8 mouse cellular contexts compared by ENCODE assay signal in the genomic region with DNA sequence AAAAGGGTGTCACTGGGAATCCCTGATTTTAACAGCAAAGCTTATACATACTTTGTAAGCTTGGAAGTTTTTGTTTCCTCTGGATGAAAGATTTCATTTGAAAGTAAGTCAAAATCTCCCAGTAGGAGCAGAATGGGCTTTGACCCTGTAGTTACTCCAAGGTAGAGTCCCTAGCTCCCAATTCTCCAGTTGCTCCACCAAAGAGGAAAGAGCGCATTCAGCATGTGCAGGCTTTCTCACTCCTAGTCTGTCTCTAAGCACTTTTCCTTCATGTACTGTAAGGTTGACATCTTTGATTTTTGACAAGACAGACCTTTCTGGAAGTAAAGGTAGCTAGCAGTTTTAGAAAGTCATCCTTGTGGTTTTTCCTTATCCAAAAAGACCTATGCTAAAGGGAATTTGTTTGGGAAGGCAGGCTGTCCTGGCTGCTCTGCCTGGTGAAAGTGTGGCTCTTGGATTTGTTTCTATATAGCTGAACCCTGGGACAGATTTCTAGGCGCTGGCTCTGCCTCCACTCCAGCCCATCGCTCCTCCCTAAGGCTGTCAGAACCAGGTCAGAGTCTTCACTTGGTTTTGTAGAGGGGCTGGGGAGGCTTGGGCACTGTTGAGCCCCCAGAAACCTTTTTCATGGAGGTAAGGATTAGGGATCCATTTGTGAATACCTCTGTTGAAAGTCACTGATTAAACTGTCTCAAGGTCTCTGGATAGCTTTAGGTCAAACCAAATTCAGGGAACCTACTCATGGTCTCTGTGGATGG. TPM values are rescaled to one million over a fixed set of nuclear protein-coding genes. Genes with fewer than 3 reads are reported as not detected.
A peak's percentile ranks its signal among the peaks of the same experiment; 100 is the strongest.
DNase-seq lines count a peak whose midpoint lies in the region; ATAC-seq and TF ChIP-seq lines count a peak whose summit lies in the region.

No protein-coding gene starts in this region.

- no peaks in the 10 kb centered on the region for H3K9me3 ChIP-seq in lung, embryonic 14.5 days (ENCODE audit: low read depth, low read length)
- no peaks in the 10 kb centered on the region for H3K9me3 ChIP-seq in embryonic facial prominence, embryonic 10.5 days
- no peaks in the 10 kb centered on the region; the same call in 1 of the 2 replicates for H3K9me3 ChIP-seq in hindbrain, embryonic 11.5 days (ENCODE audit: control insufficient read depth, low read length)

- WGBS in lung, embryonic 14.5 days, result 57% methylated on average over 3 of the region's 3 CpGs
- WGBS in embryonic facial prominence, embryonic 10.5 days, result 88% methylated on average over 3 of the region's 3 CpGs
- WGBS in hindbrain, embryonic 11.5 days, result 94% methylated on average over 3 of the region's 3 CpGs
- 84% methylated on average over 3 of the region's 3 CpGs for WGBS in macrophage (ENCODE audit: missing documents)

- peak overlapping the region; percentile 17; the same call in 1 of the 2 replicates for H3K4me3 ChIP-seq in lung, embryonic 14.5 days (ENCODE audit: low read depth, low read length)
- H3K4me3 ChIP-seq in embryonic facial prominence, embryonic 10.5 days, result peak overlapping the region; percentile 33; the same call in 1 of the 2 replicates
- 0 out of 2 replicates have a peak overlapping the region, but pooled peaks have one; percentile 4 for H3K4me3 ChIP-seq in hindbrain, embryonic 11.5 days (ENCODE audit: low read depth, low read length)
- no peak overlapping the region for H3K4me3 ChIP-seq in macrophage (ENCODE audit: inconsistent target)

- H3K9ac ChIP-seq in lung, embryonic 14.5 days, result peak overlapping the region; percentile 33
- peak overlapping the region; percentile 1; the same call in 1 of the 2 replicates for H3K9ac ChIP-seq in hindbrain, embryonic 11.5 days (ENCODE audit: low read depth, low read length)

- TF ChIP-seq CTCF in lung, embryonic 14.5 days (IDR thresholded peaks at IDR 0.05; ENCODE audit: low read depth), result no peak

- H3K27ac ChIP-seq in lung, embryonic 14.5 days (ENCODE audit: low read depth), result peak overlapping the region; percentile 100
- peak overlapping the region; percentile 40 for H3K27ac ChIP-seq in embryonic facial prominence, embryonic 10.5 days (replicated peaks)
- peak overlapping the region; percentile 33; the same call in 1 of the 2 replicates for H3K27ac ChIP-seq in hindbrain, embryonic 11.5 days (ENCODE audit: low read depth, low read length)
- H3K27ac ChIP-seq in macrophage, result peak overlapping the region; percentile 98

- peak; percentile 29 for DNase-seq in lung, embryonic 14.5 days
- DNase-seq in lung, postnatal 36 days, result no peak
- no peak for DNase-seq in embryonic facial prominence, embryonic 10.5 days (ENCODE audit: low spot score)
- no peak for DNase-seq in hindbrain, embryonic 11.5 days (ENCODE audit: low spot score)
- DNase-seq in urinary bladder, postnatal 14 days (ENCODE audit: low spot score), result no peak
- no peak for DNase-seq in T-cell, adult 2 months (ENCODE audit: low spot score)
- no peak for DNase-seq in right cerebral cortex, adult 2 months (ENCODE audit: low spot score in 2 of 2)

- no peak for ATAC-seq in lung, embryonic 14.5 days (ENCODE audit: insufficient read depth)
- no peak for ATAC-seq in hindbrain, embryonic 11.5 days (ENCODE audit: low FRiP score)

- H3K27me3 ChIP-seq in lung, embryonic 14.5 days (ENCODE audit: insufficient read depth, low read length), result no peaks in the 10 kb centered on the region
- H3K27me3 ChIP-seq in embryonic facial prominence, embryonic 10.5 days (replicated peaks; ENCODE audit: low read depth, poor library complexity, severe bottlenecking), result no peaks in the 10 kb centered on the region
- H3K27me3 ChIP-seq in hindbrain, embryonic 11.5 days (ENCODE audit: control insufficient read depth, insufficient read depth, low read length), result no peaks in the 10 kb centered on the region

- peak overlapping the region; percentile 99 for H3K4me2 ChIP-seq in lung, embryonic 14.5 days
- H3K4me2 ChIP-seq in hindbrain, embryonic 11.5 days (replicated peaks; ENCODE audit: low read depth, low read length), result no peak overlapping the region; the same call in 1 of the 2 replicates

- H3K79me2 ChIP-seq in macrophage (ENCODE audit: inconsistent target), result peaks cover 70% of the 10 kb centered on the region

- peaks cover 25% of the 10 kb centered on the region for H3K4me1 ChIP-seq in lung, embryonic 14.5 days (ENCODE audit: insufficient read depth)
- peaks cover 34% of the 10 kb centered on the region for H3K4me1 ChIP-seq in embryonic facial prominence, embryonic 10.5 days
- peaks cover 6% of the 10 kb centered on the region; the same call in 1 of the 2 replicates for H3K4me1 ChIP-seq in hindbrain, embryonic 11.5 days (replicated peaks; ENCODE audit: control insufficient read depth, insufficient read depth, low read length)

- H3K36me3 ChIP-seq in lung, embryonic 14.5 days (ENCODE audit: insufficient read depth), result peaks cover 16% of the 10 kb centered on the region; the same call in 1 of the 2 replicates
- peaks cover 48% of the 10 kb centered on the region for H3K36me3 ChIP-seq in embryonic facial prominence, embryonic 10.5 days (replicated peaks)
- no peaks in the 10 kb centered on the region; the same call in 1 of the 2 replicates for H3K36me3 ChIP-seq in hindbrain, embryonic 11.5 days (ENCODE audit: control insufficient read depth, insufficient read depth, low read length)
- H3K36me3 ChIP-seq in macrophage (ENCODE audit: inconsistent target), result no peaks in the 10 kb centered on the region

RNA-seq across cellular contexts. Expression of a gene that starts 3.8 kb away (rescaled TPM):
- polyA plus RNA-seq in lung, embryonic 14.5 days (2014; fragmentation: Nextera tagmentation; extraction: Ambion mirVana), result 18.7 and 19.0 TPM in 2 replicates
- 20.5 and 22.2 TPM in 2 replicates for polyA plus RNA-seq in embryonic facial prominence, embryonic 10.5 days (2016; fragmentation: Nextera tagmentation; extraction: Ambion mirVana)
- polyA plus RNA-seq in hindbrain, embryonic 11.5 days (2014; fragmentation: Nextera tagmentation; extraction: Ambion mirVana), result 15.7 and 20.7 TPM in 2 replicates
- 100 to 1,000 TPM in 2 of 26 experiments, 10 to 100 TPM in 24; 40.1 to 107 (median 74.8) TPM for total RNA-seq in macrophage (2018; cell fraction: chromatin; rRNA removed)
- total RNA-seq in macrophage (2018; cell fraction: cytosol; rRNA removed), result 10 to 100 TPM; 18.6 to 45.7 (median 30.8) TPM
- 10 to 100 TPM; 34.2 to 77.9 (median 51.1) TPM for total RNA-seq in macrophage (2018; cell fraction: nucleus; rRNA removed)
- polyA plus RNA-seq in macrophage (2018), result 23.8 to 26.3 TPM (median 25.4 TPM) in 3 replicates

RNA-seq across cellular contexts. Expression of a gene that starts 16.9 kb away (rescaled TPM):
- polyA plus RNA-seq in lung, embryonic 14.5 days (2014; fragmentation: Nextera tagmentation; extraction: Ambion mirVana), result 356 and 365 TPM in 2 replicates
- polyA plus RNA-seq in embryonic facial prominence, embryonic 10.5 days (2016; fragmentation: Nextera tagmentation; extraction: Ambion mirVana), result 479 and 497 TPM in 2 replicates
- polyA plus RNA-seq in hindbrain, embryonic 11.5 days (2014; fragmentation: Nextera tagmentation; extraction: Ambion mirVana), result 339 and 377 TPM in 2 replicates
- total RNA-seq in macrophage (2018; cell fraction: chromatin; rRNA removed), result 10 to 100 TPM in 24 of 26 experiments, 1 to 10 TPM in 2; 7.7 to 58.2 (median 29.0) TPM
- total RNA-seq in macrophage (2018; cell fraction: cytosol; rRNA removed), result 10 to 100 TPM; 42.3 to 78.0 (median 54.8) TPM
- total RNA-seq in macrophage (2018; cell fraction: nucleus; rRNA removed), result 10 to 100 TPM; 18.5 to 56.7 (median 31.3) TPM
- 50.0 to 88.6 TPM (median 68.1 TPM) in 3 replicates for polyA plus RNA-seq in macrophage (2018)

RNA-seq across cellular contexts. Expression of a gene that starts 48.1 kb away (rescaled TPM):
- polyA plus RNA-seq in lung, embryonic 14.5 days (2014; fragmentation: Nextera tagmentation; extraction: Ambion mirVana), result 40.4 and 46.1 TPM in 2 replicates
- 71.5 and 76.4 TPM in 2 replicates for polyA plus RNA-seq in embryonic facial prominence, embryonic 10.5 days (2016; fragmentation: Nextera tagmentation; extraction: Ambion mirVana)
- polyA plus RNA-seq in hindbrain, embryonic 11.5 days (2014; fragmentation: Nextera tagmentation; extraction: Ambion mirVana), result 51.4 and 56.5 TPM in 2 replicates
- total RNA-seq in macrophage (2018; cell fraction: chromatin; rRNA removed), result 1 to 10 TPM in 22 of 26 experiments, not detected in 4; 1.3 to 9.0 (median 2.7) TPM
- 10 to 100 TPM; 44.2 to 78.5 (median 64.6) TPM for total RNA-seq in macrophage (2018; cell fraction: cytosol; rRNA removed)
- 10 to 100 TPM in 21 of 26 experiments, 1 to 10 TPM in 5; 4.6 to 31.6 (median 18.8) TPM for total RNA-seq in macrophage (2018; cell fraction: nucleus; rRNA removed)
- 9.5 to 50.4 TPM (median 41.7 TPM) in 3 replicates for polyA plus RNA-seq in macrophage (2018)

Comparison
In these comparisons a context has a peak if more than half of its experiments do, and no peak if none do; other contexts are left out.
1. H3K27ac ChIP-seq: peak in every context shown above with its lines; median percentile 100 in lung, embryonic 14.5 days; 98 in macrophage; 40 in embryonic facial prominence, embryonic 10.5 days; 33 in hindbrain, embryonic 11.5 days.